Mouse (Mus musculus) embryonic facial prominence, embryonic 14.5 days (tissue): ENCODE data around the gene Txlna. TPM values are rescaled to one million over a fixed set of nuclear protein-coding genes. Genes with fewer than 3 reads are reported as not detected.

ENCODE experiments used
- ATAC-seq: fragments of 200-750 bp; cut with Nextera tagmentation; 2 replicates; pipeline ENCODE4 v1.8.0; 2017; ENCODE audit warnings: low read depth, moderate number of reproducible peaks, moderate TSS enrichment
- DNase-seq: peaks from one replicate; pipeline ENCODE4 v3.0.0-alpha.2; 2015; ENCODE audit warnings: low spot score
- H3K27ac ChIP-seq: fragments of 300-500 bp; sonication (generic); replicated peaks from 2 replicates; pipeline ENCODE4 v1.5.1; 2014; ENCODE audit warnings: low read depth, mild to moderate bottlenecking, low read length, moderate library complexity
- H3K27me3 ChIP-seq: fragments of 300-500 bp; sonication (generic); replicated peaks from 2 replicates; pipeline ENCODE4 v1.6.1; 2014; ENCODE audit warnings: low read length; ENCODE audit not compliant: control insufficient read depth, insufficient read depth
- H3K36me3 ChIP-seq: fragments of 300-500 bp; sonication (generic); 2 replicates; pipeline ENCODE4 v1.6.1; 2014; ENCODE audit warnings: low read length, mixed read lengths; ENCODE audit not compliant: control insufficient read depth, insufficient read depth
- H3K4me1 ChIP-seq: fragments of 300-500 bp; sonication (generic); 2 replicates; pipeline ENCODE4 v1.6.1; 2014; ENCODE audit warnings: antibody characterized with exemption, low read length; ENCODE audit not compliant: control insufficient read depth, insufficient read depth
- H3K4me2 ChIP-seq: fragments of 300-500 bp; sonication (generic); 2 replicates; pipeline ENCODE4 v1.6.1; 2014; ENCODE audit warnings: low read depth, mild to moderate bottlenecking, low read length, moderate library complexity, mixed read lengths
- H3K4me3 ChIP-seq: fragments of 300-500 bp; sonication (generic); 2 replicates; pipeline ENCODE4 v1.5.1; 2014; ENCODE audit warnings: low read depth, mild to moderate bottlenecking, low read length
- H3K9ac ChIP-seq: fragments of 300-500 bp; sonication (generic); 2 replicates; pipeline ENCODE4 v1.6.1; 2014; ENCODE audit warnings: low read depth, mild to moderate bottlenecking, low read length, moderate library complexity, mixed read lengths
- H3K9me3 ChIP-seq: fragments of 300-500 bp; sonication (generic); 2 replicates; pipeline ENCODE4 v1.6.1; 2016; ENCODE audit warnings: low read length; ENCODE audit not compliant: control insufficient read depth
- WGBS: fragments of 180-500 bp; shearing (Covaris S2); extraction: QIAGEN DNeasy Blood & Tissue Kit; methylation state at CpG from one replicate; pipeline ENCODE4 v1.1.7; 2014; 5-methylcytosine and 5-hydroxymethylcytosine counted together
- polyA plus RNA-seq: library from polyadenylated mRNA; unstranded; fragments of >200 nt; fragmentation: Nextera tagmentation; extraction: Ambion mirVana; gene quantifications from 2 replicates; pipeline ENCODE4 v1.2.1, GENCODE M21; 2014

Gene Txlna
- polyA plus RNA-seq, result 96.7 and 111 TPM in 2 replicates

GRCm38 (mm10) chr4:129640638-129641467 is at the start of gene Txlna:
TSS of gene Txlna (minus strand) at chr4:129641065.
- ATAC-seq (peak; percentile 95), DNase-seq (peak; percentile 100)
- peak within 1 kb of the TSS; percentile 89 for H3K4me2 ChIP-seq
- H3K27me3 ChIP-seq, result no peaks in the 10 kb centered on the region
- H3K9ac ChIP-seq, result peak within 1 kb of the TSS; percentile 90
- H3K4me3 ChIP-seq, result peak within 1 kb of the TSS; percentile 70
- peaks cover 53% of the 10 kb centered on the region for H3K36me3 ChIP-seq
- peaks cover 21% of the 10 kb centered on the region for H3K4me1 ChIP-seq
- peak within 1 kb of the TSS; percentile 94 for H3K27ac ChIP-seq
- H3K9me3 ChIP-seq, result no peaks in the 10 kb centered on the region
- WGBS, result 1% methylated on average over 39 of the region's 60 CpGs

GRCm38 (mm10) chr4:129684531-129684930 is 43.7 kb upstream of the Txlna start:
- Histone ChIP-seq H3K4me3 (no peak overlapping the region), H3K9me3 (no peaks in the 10 kb centered on the region), H3K27me3 (no peaks in the 10 kb centered on the region), H3K4me1 (no peaks in the 10 kb centered on the region), H3K36me3 (peaks cover 91% of the 10 kb centered on the region), H3K27ac (no peak overlapping the region), H3K4me2 (no peak overlapping the region), H3K9ac (no peak overlapping the region)
- no peak for ATAC-seq
- WGBS, result 87% methylated on average over 5 of the region's 6 CpGs
- DNase-seq, result no peak

- ATAC-seq (no peak), DNase-seq (no peak)
- 87% methylated on average over 10 of the region's 11 CpGs for WGBS
- H3K4me2 ChIP-seq, result no peak overlapping the region
- peaks cover 91% of the 10 kb centered on the region for H3K36me3 ChIP-seq
- no peak overlapping the region for H3K27ac ChIP-seq
- H3K4me3 ChIP-seq, result no peak overlapping the region
- no peak overlapping the region for H3K9ac ChIP-seq
- no peaks in the 10 kb centered on the region for H3K27me3 ChIP-seq
- no peaks in the 10 kb centered on the region for H3K4me1 ChIP-seq
- no peaks in the 10 kb centered on the region for H3K9me3 ChIP-seq
Measured at GRCm38 (mm10) chr4:129683901-129684493, 43.1 kb upstream of the Txlna start.

- no peaks in the 10 kb centered on the region for H3K27me3 ChIP-seq
- no peak for DNase-seq
- H3K36me3 ChIP-seq, result peaks cover 93% of the 10 kb centered on the region
- no peak for ATAC-seq
- no peak overlapping the region for H3K4me3 ChIP-seq
- no peak overlapping the region for H3K27ac ChIP-seq
- no peaks in the 10 kb centered on the region for H3K4me1 ChIP-seq
- no peak overlapping the region for H3K9ac ChIP-seq
- 96% methylated on average over 11 of the region's 11 CpGs for WGBS
- no peak overlapping the region for H3K4me2 ChIP-seq
- no peaks in the 10 kb centered on the region for H3K9me3 ChIP-seq
Measured at GRCm38 (mm10) chr4:129681837-129682236, 41.0 kb upstream of the Txlna start.

- H3K4me1 ChIP-seq, result peaks cover 7% of the 10 kb centered on the region; the same call in 1 of the 2 replicates
- H3K4me3 ChIP-seq, result peak overlapping the region; percentile 99
- peak overlapping the region; percentile 92 for H3K27ac ChIP-seq
- H3K9me3 ChIP-seq, result no peaks in the 10 kb centered on the region
- peak overlapping the region; percentile 99 for H3K9ac ChIP-seq
- WGBS, result 9% methylated on average over 10 of the region's 10 CpGs
- peaks cover 23% of the 10 kb centered on the region for H3K36me3 ChIP-seq
- H3K27me3 ChIP-seq, result no peaks in the 10 kb centered on the region
- ATAC-seq (no peak; the same call in 1 of the 2 replicates), DNase-seq (no peak)
- H3K4me2 ChIP-seq, result peak overlapping the region; percentile 68
Measured at GRCm38 (mm10) chr4:129672878-129673449, 32.1 kb upstream of the Txlna start.

GRCm38 (mm10) chr4:129672083-129672877 is 31.4 kb upstream of the Txlna start, which contains the start of gene Kpna6:
TSS of gene Kpna6 (minus strand) at chr4:129672767.
- peak; percentile 94 for ATAC-seq
- peak within 1 kb of the TSS; percentile 68 for H3K4me2 ChIP-seq
- H3K27ac ChIP-seq, result peak within 1 kb of the TSS; percentile 92
- peak within 1 kb of the TSS; percentile 99 for H3K4me3 ChIP-seq
- under 1% methylated on average over 44 of the region's 65 CpGs for WGBS
- H3K9ac ChIP-seq, result peak within 1 kb of the TSS; percentile 99
- DNase-seq, result peak; percentile 96
- no peaks in the 10 kb centered on the region for H3K27me3 ChIP-seq
- H3K36me3 ChIP-seq, result peaks cover 17% of the 10 kb centered on the region
- H3K9me3 ChIP-seq, result no peaks in the 10 kb centered on the region
- peaks cover 7% of the 10 kb centered on the region; the same call in 1 of the 2 replicates for H3K4me1 ChIP-seq

GRCm38 (mm10) chr4:129671491-129672082 is 30.7 kb upstream of the Txlna start:
- Histone ChIP-seq H3K27ac (peak overlapping the region; percentile 92), H3K36me3 (peaks cover 15% of the 10 kb centered on the region), H3K4me3 (peak overlapping the region; percentile 99), H3K27me3 (no peaks in the 10 kb centered on the region), H3K9ac (peak overlapping the region; percentile 99), H3K4me1 (peaks cover 7% of the 10 kb centered on the region; the same call in 1 of the 2 replicates), H3K4me2 (peak overlapping the region; percentile 68), H3K9me3 (no peaks in the 10 kb centered on the region)
- WGBS, result 3% methylated on average over 12 of the region's 12 CpGs
- DNase-seq (peak; percentile 76), ATAC-seq (no peak)
